Mouse (Mus musculus): ENCODE measurements around the gene Zfp651. TPM values are rescaled to one million over a fixed set of nuclear protein-coding genes. Genes with fewer than 3 reads are reported as not detected.

Gene Zfp651
- 1.3 TPM for total RNA-seq (2023)

DNA sequence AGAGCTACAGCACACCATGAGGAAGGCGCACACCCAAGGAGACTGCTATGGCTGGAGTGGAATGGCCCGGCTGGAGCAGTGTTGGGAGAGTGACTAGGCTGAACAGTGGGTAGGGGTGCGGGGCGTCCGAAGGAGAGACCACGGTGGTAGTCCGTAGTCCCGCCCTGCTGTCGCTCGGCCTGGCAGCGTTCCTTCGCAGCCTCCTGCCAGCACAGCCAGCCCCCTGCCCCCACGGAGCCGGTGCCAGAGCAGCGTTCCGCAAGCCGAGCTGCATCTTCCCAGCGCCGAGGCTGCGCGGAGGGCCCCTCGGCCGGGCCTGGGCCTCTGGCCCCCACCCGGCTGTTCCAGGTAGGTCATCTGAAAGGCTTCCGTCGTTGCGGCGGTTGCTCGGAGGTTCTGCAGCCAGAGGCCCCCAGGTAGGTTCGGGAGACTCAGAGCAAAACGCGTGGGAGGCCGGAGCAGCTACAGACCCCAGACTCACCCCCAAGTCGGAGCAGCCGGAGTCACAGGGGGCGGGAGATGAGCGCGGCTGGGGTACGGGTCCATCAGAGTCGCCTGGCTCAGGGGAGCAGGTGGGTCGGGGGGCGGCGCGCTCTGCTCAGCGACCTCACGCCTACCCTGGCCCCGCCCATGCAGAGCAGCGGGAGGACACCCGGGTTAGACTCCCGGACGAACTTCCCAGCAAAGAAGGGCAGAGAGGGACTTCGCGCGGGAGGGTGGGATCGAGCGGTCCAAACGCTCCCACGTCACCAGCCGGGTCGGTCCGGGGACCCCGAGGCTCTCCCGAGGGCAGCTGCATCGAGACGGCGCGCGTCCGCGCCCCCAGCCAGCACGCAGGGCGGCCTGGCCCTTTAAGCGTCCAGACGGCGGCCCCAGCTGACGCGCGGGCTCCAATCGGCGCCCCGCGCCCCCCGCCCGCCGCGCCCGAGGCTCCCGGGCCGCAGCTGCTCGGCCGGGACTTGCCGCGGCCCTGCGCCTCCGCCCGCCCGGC, at the start of gene Zfp651:
Gene Zfp651 (plus strand): TSS at position 240 of the 991 bp plus-strand sequence.

DNA sequence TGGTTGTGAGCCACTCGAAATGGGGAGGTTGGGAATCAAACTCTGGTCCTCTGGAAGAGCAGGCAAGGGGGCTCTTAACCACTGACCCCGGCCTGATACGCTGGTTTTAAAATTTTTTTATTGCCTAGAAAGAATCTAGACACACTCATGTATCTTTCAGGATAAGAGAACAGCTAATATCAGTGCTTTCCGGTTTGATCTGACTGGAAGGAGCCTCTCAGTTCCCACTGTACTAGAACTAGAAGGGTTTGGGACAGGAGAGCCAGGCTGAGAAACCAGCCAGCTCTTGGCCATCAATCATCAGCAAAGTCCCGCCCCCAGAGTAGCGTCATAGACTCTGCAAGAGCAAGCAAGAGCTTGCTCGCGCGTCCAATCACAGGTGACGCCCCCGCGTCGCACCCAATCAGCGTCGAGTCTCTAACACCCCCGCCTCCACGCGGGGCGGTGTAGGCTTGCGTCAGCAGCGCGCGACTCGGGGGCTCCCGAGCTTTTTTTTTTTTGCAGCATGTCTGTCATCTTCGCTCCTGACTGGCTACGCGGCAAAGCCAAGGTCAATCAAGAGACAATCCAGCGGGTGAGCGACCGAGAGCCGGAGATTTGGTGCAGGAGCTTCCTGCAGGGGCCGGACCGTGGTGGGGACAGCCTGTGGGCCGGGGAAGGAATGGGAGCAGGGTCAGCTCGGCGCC, 49.1 kb upstream of the Zfp651 start, which contains the start of gene Ss18l2:
Gene Ss18l2 (plus strand): TSS at position 432 of the 686 bp plus-strand sequence.

DNA sequence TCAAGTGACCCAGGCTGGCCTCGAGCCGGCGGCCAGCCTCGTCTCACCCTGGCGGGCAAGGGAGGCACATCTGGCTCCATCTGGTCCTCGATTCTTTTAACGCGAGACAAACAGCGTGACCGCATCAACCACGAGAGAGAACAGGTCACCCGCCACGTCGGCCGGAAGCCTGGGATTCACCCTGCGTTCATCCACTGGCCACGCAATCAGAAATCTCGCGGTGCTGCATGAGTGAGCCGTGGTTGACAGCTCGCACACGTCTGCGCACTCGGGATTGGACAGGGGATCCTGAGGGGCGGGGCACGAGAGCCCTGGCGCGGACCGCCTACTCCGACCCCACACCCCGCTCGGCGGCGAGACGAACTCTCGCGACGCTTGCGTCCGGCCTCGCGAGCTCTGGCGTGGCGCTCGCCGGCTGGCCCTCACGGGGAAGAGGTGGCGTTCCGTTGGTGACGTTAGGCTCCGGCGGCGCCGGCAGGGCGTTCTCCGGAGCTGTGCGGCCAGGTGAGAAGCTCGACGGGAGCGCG, 40.3 kb upstream of the Zfp651 start, which contains the start of gene Nktr:
Gene Nktr (plus strand): TSS at position 378 of the 527 bp plus-strand sequence.

DNA sequence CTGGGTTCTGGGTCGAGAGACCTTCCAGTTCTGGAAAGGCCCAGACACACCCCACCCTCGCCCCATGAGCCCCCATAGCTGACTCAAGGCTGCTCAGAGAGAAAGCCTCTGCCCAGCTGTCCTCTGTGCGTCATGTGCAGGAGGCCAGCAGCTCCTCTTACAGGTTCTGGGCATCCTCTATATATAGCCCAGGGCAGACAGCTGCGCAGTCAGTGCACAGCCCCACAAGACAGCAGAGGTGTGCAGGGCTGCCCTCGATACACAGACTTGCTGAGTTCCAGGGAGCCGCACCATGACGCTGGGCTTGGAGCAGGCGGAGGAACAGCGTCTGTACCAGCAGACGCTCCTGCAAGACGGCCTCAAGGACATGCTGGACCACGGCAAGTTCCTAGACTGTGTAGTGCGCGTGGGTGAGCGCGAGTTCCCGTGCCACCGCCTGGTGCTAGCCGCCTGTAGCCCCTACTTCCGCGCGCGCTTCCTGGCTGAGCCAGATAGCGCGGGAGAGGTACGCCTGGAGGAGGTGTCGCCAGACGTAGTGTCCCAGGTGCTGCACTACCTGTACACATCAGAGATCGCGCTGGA, 18.4 kb downstream of the Zfp651 start, which contains the start of gene Klhl40:
Gene Klhl40 (plus strand): TSS at position 124 of the 582 bp plus-strand sequence.

DNA sequence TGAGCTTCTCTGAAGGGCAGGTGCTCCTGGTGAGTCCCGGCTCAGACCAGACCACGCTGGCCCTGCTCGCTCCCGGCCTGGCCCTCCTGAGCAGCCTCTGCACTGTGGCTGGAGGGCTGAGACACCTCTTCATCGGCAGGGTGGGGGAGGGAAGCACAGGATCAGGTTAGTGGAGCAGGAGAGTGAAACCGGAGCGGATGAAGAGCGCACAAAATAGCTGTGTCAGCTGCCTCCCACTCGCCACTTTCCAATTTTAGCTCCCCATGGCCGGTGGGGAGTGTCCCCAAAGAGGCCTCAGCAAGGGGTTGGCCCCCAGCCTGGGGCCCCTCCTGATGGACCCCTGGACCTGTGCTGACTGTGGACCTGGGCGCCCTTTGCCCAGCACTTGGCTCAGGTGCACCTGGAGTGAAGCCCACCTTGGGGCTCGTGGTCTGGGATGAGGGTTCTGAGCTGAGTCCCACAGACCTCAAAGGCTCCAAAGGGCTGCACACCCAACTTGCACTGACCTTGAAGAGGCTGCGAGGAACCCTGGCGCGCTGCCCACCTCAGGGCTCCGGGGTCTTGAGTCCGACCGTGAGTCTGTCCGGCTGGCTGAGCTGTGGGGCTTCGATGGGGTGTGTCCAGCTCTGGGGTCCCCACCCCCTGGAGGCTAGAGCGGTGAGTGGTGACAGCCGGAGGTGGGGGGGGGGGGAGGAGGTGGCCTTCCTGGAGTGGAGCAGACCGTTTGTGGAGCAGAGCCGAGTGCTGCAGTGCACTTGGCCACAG, 32.8 kb downstream of the Zfp651 start, which contains the start of gene Hhatl:
Gene Hhatl (minus strand): TSS at position 751 of the 765 bp plus-strand sequence.

Other genes with a start within 250 kb of the Zfp651 start
- not detected for gene Lyzl4, start 117.2 kb upstream of the Zfp651 start, total RNA-seq (2023)
- gene Vipr1, start 116.6 kb upstream of the Zfp651 start, total RNA-seq (2023), result 123 TPM
- 41.9 TPM for gene Sec22c, start 53.8 kb upstream of the Zfp651 start, total RNA-seq (2023)
- 14.6 TPM for gene Ss18l2, start 49.0 kb upstream of the Zfp651 start, total RNA-seq (2023)
- gene Nktr, start 40.2 kb upstream of the Zfp651 start, total RNA-seq (2023), result 246 TPM
- gene Klhl40, start 18.3 kb downstream of the Zfp651 start, total RNA-seq (2023), result not detected
- not detected for gene Hhatl, start 33.2 kb downstream of the Zfp651 start, total RNA-seq (2023)
- not detected for gene Ccdc13, start 80.1 kb downstream of the Zfp651 start, total RNA-seq (2023)
- 29.6 TPM for gene Higd1a, start 99.0 kb downstream of the Zfp651 start, total RNA-seq (2023)
- 1.4 TPM for gene Ackr2, start 139.0 kb downstream of the Zfp651 start, total RNA-seq (2023)
- not detected for gene Cyp8b1, start 157.0 kb downstream of the Zfp651 start, total RNA-seq (2023)
- 0.18 TPM for gene Fam198a, start 191.7 kb downstream of the Zfp651 start, total RNA-seq (2023)
- gene Pomgnt2, start 237.8 kb downstream of the Zfp651 start, total RNA-seq (2023), result 0.53 TPM

All from CD4-positive naive resting alpha-beta T cell, adult 57 days (primary cell).